Mouse (Mus musculus): ENCODE measurements around the gene Ap1g2.

Gene Ap1g2

GRCm38 (mm10) chr14:55105836-55106809, at the start of gene Ap1g2:
Gene Ap1g2, minus strand, starts transcription at chr14:55106593.
- in situ Hi-C loops (cut with MboI; ENCODE audit: low pct_unique_long_range_greater_than_20kb in 1 of 2, low sequenced_read_pairs in 2 of 2, unreplicated experiment in 1 of 2): no loop called here

- in situ Hi-C loops (cut with MboI; ENCODE audit: low pct_unique_long_range_greater_than_20kb in 1 of 2, low sequenced_read_pairs in 2 of 2, unreplicated experiment in 1 of 2): no loop called here
Observed at GRCm38 (mm10) chr14:55152951-55153481, 46.6 kb upstream of the Ap1g2 start.

DNA sequence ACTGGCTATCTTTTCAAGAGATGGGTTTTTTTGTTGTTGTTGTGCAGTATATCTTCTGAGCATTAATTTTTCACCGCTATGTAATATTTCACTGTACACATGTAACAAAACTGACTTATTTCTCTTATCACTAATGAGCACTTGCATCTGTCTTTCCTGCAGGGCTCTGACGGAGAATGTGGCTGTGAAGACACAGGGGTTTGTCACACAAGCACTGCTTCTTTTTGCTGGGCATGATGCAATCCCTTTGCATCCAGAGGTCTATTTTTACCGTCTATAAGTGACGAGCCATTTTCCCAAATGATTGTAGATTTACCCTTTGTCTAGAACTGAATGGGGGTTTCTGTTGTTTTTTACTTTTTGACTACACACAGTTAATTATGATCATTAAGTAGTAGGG, 45.8 kb upstream of the Ap1g2 start:
- in situ Hi-C loops (cut with MboI; ENCODE audit: low pct_unique_long_range_greater_than_20kb in 1 of 2, low sequenced_read_pairs in 2 of 2, unreplicated experiment in 1 of 2): no loop called here

- in situ Hi-C loops (cut with MboI; ENCODE audit: low pct_unique_long_range_greater_than_20kb in 1 of 2, low sequenced_read_pairs in 2 of 2, unreplicated experiment in 1 of 2): no loop called here
Observed at GRCm38 (mm10) chr14:55150985-55151384, 44.6 kb upstream of the Ap1g2 start.

DNA sequence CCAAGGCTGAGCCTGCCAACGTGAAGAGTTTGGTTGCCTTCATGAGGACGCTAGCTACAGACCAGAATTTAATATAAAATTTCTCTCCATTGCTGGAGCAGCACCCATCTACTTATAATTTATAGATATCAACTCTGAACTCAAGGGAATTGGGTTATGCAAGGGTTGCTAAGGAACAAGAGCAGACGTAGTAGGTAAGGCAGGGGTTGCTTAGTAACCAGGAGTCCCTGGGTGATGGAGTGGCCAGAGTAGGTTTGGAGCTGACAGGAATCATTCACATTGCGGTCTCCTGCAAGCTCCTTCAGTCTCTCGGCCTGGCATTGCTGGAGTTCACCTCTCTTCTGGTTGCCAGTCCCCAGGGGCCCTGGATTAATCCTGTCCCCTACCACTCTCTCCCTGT, 42.6 kb upstream of the Ap1g2 start:
- in situ Hi-C loops (cut with MboI; ENCODE audit: low pct_unique_long_range_greater_than_20kb in 1 of 2, low sequenced_read_pairs in 2 of 2, unreplicated experiment in 1 of 2): loop anchor here in 1 of 2 experiments (10.0 kb wide), 1 partner anchor 66 kb away; no protein-coding TSS in a partner anchor

DNA sequence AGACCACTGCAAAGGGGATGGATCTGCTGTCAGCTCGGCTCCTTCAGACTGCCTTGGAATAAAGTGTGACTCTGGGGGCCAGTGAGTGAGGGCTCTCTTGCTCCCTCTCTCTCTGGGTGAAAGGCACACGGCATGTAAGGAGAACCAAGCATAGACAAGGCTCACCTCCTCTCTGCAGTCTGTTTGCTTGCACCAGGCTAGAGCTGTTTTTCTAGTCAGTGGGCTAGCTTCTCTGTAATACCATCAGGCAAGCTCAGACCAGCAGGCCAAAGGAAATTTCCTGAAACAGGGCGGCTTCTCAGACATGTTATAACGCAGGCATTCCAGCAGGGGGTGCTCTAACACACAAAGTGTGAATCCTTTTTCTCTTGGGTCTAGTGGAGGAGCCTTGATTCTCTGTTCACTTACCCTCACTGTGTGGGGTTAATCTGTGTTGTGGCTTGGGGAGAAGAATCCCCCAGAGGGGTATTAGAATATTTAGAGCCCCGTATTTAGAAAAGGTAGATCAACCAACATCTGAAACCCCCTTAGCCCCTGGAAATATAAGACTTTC, 42.0 kb upstream of the Ap1g2 start:
- in situ Hi-C loops (cut with MboI; ENCODE audit: low pct_unique_long_range_greater_than_20kb in 1 of 2, low sequenced_read_pairs in 2 of 2, unreplicated experiment in 1 of 2): loop anchor here in 1 of 2 experiments (10.0 kb wide), 1 partner anchor 66 kb away; no protein-coding TSS in a partner anchor

DNA sequence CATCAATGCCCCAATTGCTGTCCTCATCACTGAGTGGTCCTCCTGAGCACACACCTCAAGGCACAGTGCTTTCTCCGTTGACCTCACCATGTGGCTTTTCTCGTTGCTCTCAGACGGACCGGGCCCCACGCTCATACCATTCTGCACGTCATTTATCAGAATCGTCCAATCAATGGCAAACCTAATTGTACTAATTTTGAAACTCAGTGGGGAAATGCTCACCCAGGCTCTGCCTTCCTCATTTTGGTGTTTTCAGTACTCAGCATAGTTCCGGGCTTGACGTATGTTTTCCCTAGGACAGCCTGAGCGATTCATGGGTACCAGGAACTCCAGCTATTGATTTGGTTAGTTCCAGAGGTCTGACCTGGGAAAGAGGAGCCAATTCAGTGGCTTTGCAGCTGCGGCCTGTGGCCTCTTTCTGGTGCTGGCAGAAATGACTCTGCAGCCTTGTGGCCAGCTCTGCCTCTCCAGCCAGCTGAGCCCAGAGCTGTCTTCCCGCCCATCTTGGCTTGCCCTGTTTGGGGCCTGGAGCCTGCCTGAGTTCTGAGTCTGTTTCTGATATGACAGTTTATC, 40.5 kb upstream of the Ap1g2 start:
- in situ Hi-C loops (cut with MboI; ENCODE audit: low pct_unique_long_range_greater_than_20kb in 1 of 2, low sequenced_read_pairs in 2 of 2, unreplicated experiment in 1 of 2): loop anchor here in 1 of 2 experiments (10.0 kb wide), 1 partner anchor 68 kb away; no protein-coding TSS in a partner anchor

DNA sequence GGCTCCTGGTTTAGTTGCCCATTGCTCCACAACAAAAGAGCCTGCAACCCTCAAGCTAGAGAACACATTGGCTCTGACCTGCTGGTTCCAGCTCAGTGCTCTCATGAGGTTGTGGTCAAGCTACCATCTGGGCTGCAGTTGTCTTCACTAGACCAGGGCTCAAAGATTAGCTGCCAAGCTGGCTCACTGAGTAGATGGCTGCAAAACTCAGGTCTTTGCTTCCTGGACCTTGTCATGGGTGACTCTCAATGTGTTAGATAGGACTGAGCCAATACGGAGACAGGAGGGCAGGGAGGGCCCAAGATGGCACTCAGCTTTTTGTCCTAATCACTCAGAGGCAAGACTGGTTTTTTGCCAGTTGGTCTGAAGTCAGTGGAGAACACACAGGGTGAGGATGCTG, 39.9 kb upstream of the Ap1g2 start:
- in situ Hi-C loops (cut with MboI; ENCODE audit: low pct_unique_long_range_greater_than_20kb in 1 of 2, low sequenced_read_pairs in 2 of 2, unreplicated experiment in 1 of 2): loop anchor here in 1 of 2 experiments (10.0 kb wide), 1 partner anchor 68 kb away; no protein-coding TSS in a partner anchor

DNA sequence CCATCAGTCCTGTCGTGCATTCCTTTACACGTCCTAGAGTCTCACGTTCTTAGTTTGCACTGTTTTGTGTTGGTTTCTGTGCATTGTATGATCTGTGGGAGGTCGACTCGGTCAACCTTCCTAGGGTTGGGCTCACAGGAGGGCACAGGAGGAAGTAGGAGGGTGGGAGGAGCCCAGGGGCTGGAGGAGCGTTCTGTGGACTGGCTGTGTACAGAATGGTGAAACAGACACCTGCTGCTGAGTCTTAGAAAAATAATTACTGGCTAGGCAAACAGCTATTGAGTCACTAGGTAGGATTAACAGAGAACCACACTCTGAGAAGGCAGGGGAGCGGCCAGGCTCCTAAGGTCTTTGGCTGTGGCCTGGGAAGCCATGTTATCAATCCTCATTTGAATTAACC, 32.9 kb upstream of the Ap1g2 start:
- in situ Hi-C loops (cut with MboI; ENCODE audit: low pct_unique_long_range_greater_than_20kb in 1 of 2, low sequenced_read_pairs in 2 of 2, unreplicated experiment in 1 of 2): loop anchor here in 1 of 2 experiments (10.0 kb wide), 1 partner anchor 295 kb away; no protein-coding TSS in a partner anchor

DNA sequence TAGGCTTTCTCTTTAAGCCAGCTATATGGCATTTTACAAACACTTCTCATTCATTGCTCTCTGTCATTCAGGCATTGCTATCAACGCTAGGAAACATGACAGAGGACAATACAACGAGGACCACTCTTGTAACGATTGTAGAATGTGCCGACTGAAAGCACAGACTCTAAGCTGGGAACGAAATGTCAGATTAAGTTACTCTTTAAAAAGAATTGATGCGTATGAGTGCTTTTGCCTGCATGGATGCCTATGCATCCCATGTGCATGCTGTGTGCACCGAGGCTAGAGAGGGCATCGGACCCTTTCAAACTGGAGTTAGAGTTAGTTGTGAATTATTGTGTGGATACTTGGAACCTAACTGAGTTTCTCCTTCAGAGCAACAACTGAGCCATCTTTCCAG, 29.3 kb upstream of the Ap1g2 start:
- in situ Hi-C loops (cut with MboI; ENCODE audit: low pct_unique_long_range_greater_than_20kb in 1 of 2, low sequenced_read_pairs in 2 of 2, unreplicated experiment in 1 of 2): loop anchor here in 1 of 2 experiments (10.0 kb wide), 1 partner anchor 299 kb away; no protein-coding TSS in a partner anchor

GRCm38 (mm10) chr14:55126521-55126920, 20.1 kb upstream of the Ap1g2 start:
- in situ Hi-C loops (cut with MboI; ENCODE audit: low pct_unique_long_range_greater_than_20kb in 1 of 2, low sequenced_read_pairs in 2 of 2, unreplicated experiment in 1 of 2): loop anchor here in 1 of 2 experiments (10.0 kb wide), 2 partner anchors 88 to 328 kb away; no protein-coding TSS in a partner anchor

- in situ Hi-C loops (cut with MboI; ENCODE audit: low pct_unique_long_range_greater_than_20kb in 1 of 2, low sequenced_read_pairs in 2 of 2, unreplicated experiment in 1 of 2): loop anchor here in 1 of 2 experiments (10.0 kb wide), 2 partner anchors 89 to 329 kb away; no protein-coding TSS in a partner anchor
Observed at GRCm38 (mm10) chr14:55125711-55126110, 19.3 kb upstream of the Ap1g2 start.

GRCm38 (mm10) chr14:55122359-55122758, 16.0 kb upstream of the Ap1g2 start:
- in situ Hi-C loops (cut with MboI; ENCODE audit: low pct_unique_long_range_greater_than_20kb in 1 of 2, low sequenced_read_pairs in 2 of 2, unreplicated experiment in 1 of 2): loop anchor here in 1 of 2 experiments (10.0 kb wide), 2 partner anchors 92 to 332 kb away; no protein-coding TSS in a partner anchor

- in situ Hi-C loops (cut with MboI; ENCODE audit: low pct_unique_long_range_greater_than_20kb in 1 of 2, low sequenced_read_pairs in 2 of 2, unreplicated experiment in 1 of 2): loop anchor here in 1 of 2 experiments (10.0 kb wide), 2 partner anchors 93 to 333 kb away; no protein-coding TSS in a partner anchor
Observed at GRCm38 (mm10) chr14:55121947-55122346, 15.6 kb upstream of the Ap1g2 start.

DNA sequence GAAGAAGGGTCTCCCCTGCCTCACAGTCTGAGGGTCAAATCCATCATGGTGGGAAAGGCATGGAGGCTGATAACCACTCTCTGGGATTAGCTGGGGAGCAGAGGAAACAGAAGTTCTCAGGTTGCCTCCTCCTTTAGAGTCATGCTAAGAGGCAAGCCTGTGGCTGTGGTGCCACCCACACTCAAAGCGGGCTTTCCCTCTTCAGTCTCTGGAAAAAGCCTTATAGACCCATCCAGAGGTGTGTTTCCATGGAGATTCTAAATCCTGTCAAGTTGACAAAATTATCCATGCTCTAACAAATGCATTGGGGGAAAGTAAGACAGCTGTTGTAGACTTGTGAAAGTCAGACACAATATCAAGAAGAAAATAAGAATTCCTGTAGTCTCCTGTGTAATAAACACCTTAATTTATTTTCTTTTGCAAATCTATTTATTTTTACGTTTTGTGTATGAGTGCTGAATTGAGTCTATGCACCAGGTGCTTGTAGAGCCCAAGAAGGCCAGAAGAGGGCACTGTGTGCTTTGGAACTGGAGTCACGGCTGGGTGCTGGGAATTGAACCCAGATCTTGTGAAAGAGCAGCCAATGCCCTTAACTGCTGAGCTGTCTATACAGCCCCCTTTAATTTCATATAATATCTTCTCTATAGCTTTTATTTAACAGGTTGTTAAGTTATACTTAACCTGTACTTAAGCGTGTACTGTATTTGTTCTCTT, 13.2 kb upstream of the Ap1g2 start:
- in situ Hi-C loops (cut with MboI; ENCODE audit: low pct_unique_long_range_greater_than_20kb in 1 of 2, low sequenced_read_pairs in 2 of 2, unreplicated experiment in 1 of 2): loop anchor here (10.0 kb wide), 3 partner anchors 95 to 335 kb away; no protein-coding TSS in a partner anchor

DNA sequence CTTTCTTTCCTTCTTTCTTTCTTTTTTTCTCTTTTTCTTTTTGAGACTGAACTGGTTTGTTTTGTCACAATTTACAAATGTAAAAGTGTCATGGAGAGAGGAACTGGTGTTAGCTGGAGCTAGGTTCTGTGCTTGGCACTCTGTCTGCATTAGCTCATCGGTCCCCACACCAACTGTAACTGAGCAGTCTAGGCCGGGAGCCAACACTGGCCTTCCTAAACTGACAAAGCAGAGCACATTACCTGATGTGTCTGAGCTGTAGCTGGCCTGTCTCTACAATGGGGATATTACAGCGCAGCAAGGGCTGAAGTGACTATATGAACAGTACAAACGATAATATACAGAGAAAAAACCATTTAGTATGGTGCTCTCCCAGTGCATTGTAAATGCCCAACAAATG, 12.5 kb upstream of the Ap1g2 start:
- in situ Hi-C loops (cut with MboI; ENCODE audit: low pct_unique_long_range_greater_than_20kb in 1 of 2, low sequenced_read_pairs in 2 of 2, unreplicated experiment in 1 of 2): loop anchor here in 1 of 2 experiments (10.0 kb wide), 1 partner anchor 316 kb away; no protein-coding TSS in a partner anchor

GRCm38 (mm10) chr14:55116425-55117200, 10.2 kb upstream of the Ap1g2 start, which contains the start of gene Jph4:
Gene Jph4, minus strand, starts transcription at chr14:55116935.
- in situ Hi-C loops (cut with MboI; ENCODE audit: low pct_unique_long_range_greater_than_20kb in 1 of 2, low sequenced_read_pairs in 2 of 2, unreplicated experiment in 1 of 2): loop anchor here in 1 of 2 experiments (10.0 kb wide), 1 partner anchor 318 kb away; no protein-coding TSS in a partner anchor

All from mouse embryonic stem cell (cell line).